Mouse (Mus musculus) embryonic fibroblast, embryonic 13.5 days (primary cell): ENCODE measurements around the gene Oxsr1.

Source experiments
- CTCF ChIP-seq: IDR thresholded peaks from 2 replicates; pipeline ENCODE4 v1.5.1; 2011; ENCODE audit warnings: mild to moderate bottlenecking, control low read depth, low read length, moderate library complexity, borderline replicate concordance; ENCODE audit not compliant: insufficient read depth
- POLR2A ChIP-seq: IDR thresholded peaks from 2 replicates; pipeline ENCODE4 v1.6.1; 2011; ENCODE audit warnings: low read depth, mild to moderate bottlenecking, control low read depth, low read length, moderate library complexity

DNA sequence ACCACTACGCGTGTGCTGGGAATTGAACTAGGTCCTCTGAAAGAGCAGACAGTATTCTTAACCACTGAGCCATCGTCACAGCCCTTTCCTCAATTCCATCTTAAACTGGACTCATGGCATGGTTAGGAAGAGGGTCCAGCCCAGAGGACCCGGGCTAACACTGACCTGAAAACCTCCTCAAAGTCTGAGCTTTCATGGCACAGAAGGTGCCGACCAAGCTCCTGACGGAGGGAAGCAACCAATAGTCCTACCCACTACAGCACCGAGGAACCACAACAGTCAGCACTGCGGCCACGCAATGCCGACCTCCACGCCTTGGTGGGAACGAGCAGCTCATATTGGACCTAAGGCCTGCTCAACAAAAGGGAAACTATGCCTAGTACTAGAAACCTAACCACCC lies 66.1 kb downstream of the Oxsr1 start:
- TF ChIP-seq CTCF (no peak), POLR2A (no peak)
